Mouse (Mus musculus) retina, postnatal 7 days (tissue): ENCODE results near the gene Nxpe2.

Experiments used
- DNase-seq: peaks from one replicate; pipeline ENCODE4 v3.0.0-alpha.2; 2012; ENCODE audit warnings: low read depth, low spot score

Gene Nxpe2

GRCm38 (mm10) chr9:48298983-48299382 is 54.3 kb downstream of the Nxpe2 start:
- DNase-seq = no peak

DNA sequence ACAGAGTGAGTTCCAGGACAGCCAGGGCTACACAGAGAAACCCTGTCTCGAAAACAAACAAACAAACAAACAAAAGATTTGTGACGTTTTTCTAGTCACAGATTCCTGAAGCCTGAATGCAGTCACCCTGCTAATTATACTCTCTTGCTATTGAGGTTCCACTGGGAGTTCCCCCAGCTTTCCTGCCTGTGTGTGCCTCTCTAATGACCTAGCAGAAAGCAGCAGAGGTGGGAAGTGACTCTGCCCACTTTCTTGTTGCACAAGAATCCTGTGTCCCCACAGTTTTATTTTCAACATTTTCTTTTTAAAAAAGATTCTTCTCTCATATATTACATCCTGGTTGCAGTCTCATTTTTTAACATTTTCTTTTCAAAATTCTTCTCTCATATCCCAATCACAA is 58.5 kb downstream of the Nxpe2 start:
- DNase-seq = no peak

- DNase-seq = no peak
Measured at GRCm38 (mm10) chr9:48290281-48290680, 63.0 kb downstream of the Nxpe2 start.

DNA sequence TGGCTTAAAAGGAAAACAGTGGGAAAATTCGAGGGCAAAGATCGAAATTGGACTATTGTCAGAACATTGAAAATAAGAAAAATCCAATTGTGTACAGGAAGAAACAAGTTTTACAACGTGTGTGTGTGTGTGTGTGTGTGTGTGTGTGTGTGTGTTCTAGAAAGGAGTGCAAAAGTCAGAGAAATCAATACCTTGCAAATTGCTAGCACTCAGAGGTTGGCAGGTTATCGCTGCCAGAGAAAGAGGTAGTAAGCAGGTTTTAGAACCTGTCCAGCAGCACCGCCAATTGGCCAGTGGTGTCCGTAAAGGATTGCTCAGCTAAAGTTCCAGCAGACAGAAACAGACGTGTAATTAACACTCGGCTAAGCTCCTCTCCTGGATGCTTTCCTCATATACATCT is 69.0 kb downstream of the Nxpe2 start:
- no peak for DNase-seq

- no peak for DNase-seq
Measured at GRCm38 (mm10) chr9:48276831-48277230, 76.4 kb downstream of the Nxpe2 start.
